Comparison of ENCODE assay signal across 26 mouse cellular contexts in the genomic region with DNA sequence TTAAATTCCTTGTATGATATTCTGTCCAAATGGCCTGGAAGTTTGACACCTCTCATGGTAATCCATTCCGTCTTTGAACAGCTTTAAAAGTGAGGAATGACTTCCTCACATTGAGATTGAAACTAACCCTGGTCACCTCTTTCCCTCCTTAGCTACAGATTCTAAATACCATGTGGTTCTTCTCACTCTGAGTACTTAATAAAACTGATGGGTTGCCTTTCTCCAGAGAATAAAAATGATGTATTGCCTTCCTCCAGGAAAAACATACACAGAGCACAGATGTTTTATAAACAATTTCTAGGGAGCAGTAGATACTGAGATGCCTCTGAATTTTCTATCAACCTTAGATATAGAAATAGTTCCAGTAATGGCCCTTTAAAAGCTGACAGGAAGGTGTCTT. TPM values are rescaled to one million over a fixed set of nuclear protein-coding genes. Genes with fewer than 3 reads are reported as not detected.
DNase-seq lines count a peak whose midpoint lies in the region; ATAC-seq and TF ChIP-seq lines count a peak whose summit lies in the region.
"Had no signal": no experiment of that assay in that cellular context is flagged by ENCODE, and none has a peak within 500 bp of the region (broad histone marks: within the 10 kb centered on the region; RNA-seq: fewer than 3 reads in every experiment).

No protein-coding gene starts in this region.

- TF ChIP-seq EP300 in heart, adult 2 months (IDR thresholded peaks at IDR 0.05; ENCODE audit: insufficient read depth, low read depth, low read length), result no peak

- H3K9ac ChIP-seq in heart, adult 2 months (ENCODE audit: low read depth, low read length), result no peak overlapping the region
- no peak overlapping the region for H3K9ac ChIP-seq in kidney, embryonic 15.5 days
- no peak overlapping the region for H3K9ac ChIP-seq in lung, embryonic 15.5 days
- no peak overlapping the region for H3K9ac ChIP-seq in stomach, embryonic 15.5 days
- H3K9ac ChIP-seq: embryonic facial prominence, embryonic 13.5 days; forebrain, embryonic 15.5 days; hindbrain, embryonic 15.5 days; liver, embryonic 15.5 days; midbrain, embryonic 13.5 days; neural tube, embryonic 12.5 days had no signal

- intact Hi-C loops in heart, adult 2 months (cut with DNase I), result no loop called here

- peaks cover 13% of the 10 kb centered on the region for H3K4me1 ChIP-seq in heart, adult 2 months (ENCODE audit: control insufficient read depth, insufficient read depth, low read length)
- peaks cover 44% of the 10 kb centered on the region for H3K4me1 ChIP-seq in kidney, embryonic 15.5 days
- H3K4me1 ChIP-seq in lung, embryonic 15.5 days, result peaks cover 46% of the 10 kb centered on the region
- peaks cover 13% of the 10 kb centered on the region for H3K4me1 ChIP-seq in stomach, embryonic 15.5 days
- H3K4me1 ChIP-seq: forebrain, embryonic 15.5 days; hindbrain, embryonic 15.5 days; midbrain, embryonic 13.5 days; neural tube, embryonic 12.5 days had no signal

- peaks cover 6% of the 10 kb centered on the region for H3K36me3 ChIP-seq in heart, adult 2 months (ENCODE audit: control insufficient read depth, insufficient read depth, low read length)
- H3K36me3 ChIP-seq in kidney, embryonic 15.5 days, result no peaks in the 10 kb centered on the region
- no peaks in the 10 kb centered on the region for H3K36me3 ChIP-seq in lung, embryonic 15.5 days
- no peaks in the 10 kb centered on the region for H3K36me3 ChIP-seq in stomach, embryonic 15.5 days
- H3K36me3 ChIP-seq: embryonic facial prominence, embryonic 13.5 days; forebrain, embryonic 15.5 days; hindbrain, embryonic 15.5 days; limb, embryonic 10.5 days; liver, embryonic 15.5 days; midbrain, embryonic 13.5 days; neural tube, embryonic 12.5 days had no signal

- no peak for TF ChIP-seq CTCF in heart, adult 2 months (IDR thresholded peaks at IDR 0.05)

- 62% methylated on average over 1 of the region's 1 CpGs for WGBS in heart, adult 2 months
- 26% methylated on average over 1 of the region's 1 CpGs for WGBS in kidney, embryonic 15.5 days
- 42% methylated on average over 1 of the region's 1 CpGs for WGBS in lung, embryonic 15.5 days
- WGBS in stomach, embryonic 15.5 days, result 28% methylated on average over 1 of the region's 1 CpGs

- no peak overlapping the region for H3K4me3 ChIP-seq in heart, adult 2 months
- no peak overlapping the region for H3K4me3 ChIP-seq in kidney, embryonic 15.5 days (replicated peaks)
- no peak overlapping the region for H3K4me3 ChIP-seq in lung, embryonic 15.5 days
- H3K4me3 ChIP-seq in stomach, embryonic 15.5 days (replicated peaks), result no peak overlapping the region
- H3K4me3 ChIP-seq: embryonic facial prominence, embryonic 13.5 days; forebrain, embryonic 15.5 days; hindbrain, embryonic 15.5 days; limb, embryonic 10.5 days; liver, embryonic 15.5 days; midbrain, embryonic 13.5 days; neural tube, embryonic 12.5 days had no signal

- H3K27ac ChIP-seq in heart, adult 2 months, result peak overlapping the region; percentile 13; the same call in 1 of the 2 replicates
- peak overlapping the region; percentile 87 for H3K27ac ChIP-seq in kidney, embryonic 15.5 days
- H3K27ac ChIP-seq in lung, embryonic 15.5 days, result peak overlapping the region; percentile 56
- peak overlapping the region; percentile 71; the same call in 1 of the 2 replicates for H3K27ac ChIP-seq in stomach, embryonic 15.5 days
- H3K27ac ChIP-seq: embryonic facial prominence, embryonic 13.5 days; forebrain, embryonic 15.5 days; hindbrain, embryonic 15.5 days; limb, embryonic 10.5 days; liver, embryonic 15.5 days; midbrain, embryonic 13.5 days; neural tube, embryonic 12.5 days had no signal

- no peak for DNase-seq in heart, adult 2 months
- DNase-seq in heart, adult 9 months (ENCODE audit: low spot score in 2 of 2), result no peak
- no peak for DNase-seq in kidney, adult 18-20 months
- no peak for DNase-seq in lung, postnatal 14 days
- DNase-seq in right cerebral cortex, adult 2 months (ENCODE audit: low spot score in 2 of 2), result no peak
- DNase-seq: adrenal gland, adult 2 months; cerebellum, postnatal 10 days; gastrocnemius, postnatal 25 days; heart, postnatal 36 days; kidney, postnatal 25 days; thymus, adult 2 months had no signal

- no peaks in the 10 kb centered on the region for H3K27me3 ChIP-seq in heart, adult 2 months (ENCODE audit: control insufficient read depth, insufficient read depth, low read length)
- no peaks in the 10 kb centered on the region for H3K27me3 ChIP-seq in kidney, embryonic 15.5 days
- peaks cover 25% of the 10 kb centered on the region for H3K27me3 ChIP-seq in lung, embryonic 15.5 days
- no peaks in the 10 kb centered on the region for H3K27me3 ChIP-seq in stomach, embryonic 15.5 days (replicated peaks)
- H3K27me3 ChIP-seq: embryonic facial prominence, embryonic 13.5 days; forebrain, embryonic 15.5 days; hindbrain, embryonic 15.5 days; liver, embryonic 15.5 days; midbrain, embryonic 13.5 days; neural tube, embryonic 12.5 days had no signal

- 0 out of 2 replicates have a peak overlapping the region, but pooled peaks have one; percentile 4 for H3K4me2 ChIP-seq in kidney, embryonic 15.5 days
- no peak overlapping the region for H3K4me2 ChIP-seq in lung, embryonic 15.5 days
- no peak overlapping the region for H3K4me2 ChIP-seq in stomach, embryonic 15.5 days
- H3K4me2 ChIP-seq: embryonic facial prominence, embryonic 13.5 days; forebrain, embryonic 15.5 days; heart, embryonic 11.5 days; hindbrain, embryonic 15.5 days; liver, embryonic 15.5 days; midbrain, embryonic 13.5 days; neural tube, embryonic 12.5 days had no signal

- H3K9me3 ChIP-seq in kidney, embryonic 15.5 days (replicated peaks), result no peaks in the 10 kb centered on the region
- H3K9me3 ChIP-seq in lung, embryonic 15.5 days, result peaks cover 1% of the 10 kb centered on the region; the same call in 1 of the 2 replicates
- no peaks in the 10 kb centered on the region for H3K9me3 ChIP-seq in stomach, embryonic 15.5 days
- H3K9me3 ChIP-seq: embryonic facial prominence, embryonic 13.5 days; forebrain, embryonic 15.5 days; hindbrain, embryonic 15.5 days; limb, embryonic 10.5 days; midbrain, embryonic 13.5 days; neural tube, embryonic 12.5 days had no signal

- no peak for TF ChIP-seq POLR2A in heart, adult 2 months (IDR thresholded peaks at IDR 0.05; ENCODE audit: insufficient read depth, low read depth, low read length)

- peak; percentile 68 for ATAC-seq in kidney, embryonic 15.5 days (replicated peaks; ENCODE audit: low FRiP score)
- no peak; the same call in 1 of the 2 replicates for ATAC-seq in lung, embryonic 15.5 days (ENCODE audit: borderline replicate concordance, extremely low read depth, low FRiP score, low TSS enrichment)
- ATAC-seq in stomach, embryonic 15.5 days (ENCODE audit: insufficient read depth, low FRiP score, low read depth), result peak; percentile 33; the same call in 1 of the 2 replicates
- ATAC-seq: forebrain, embryonic 15.5 days; midbrain, embryonic 13.5 days had no signal

- H3K79me2 ChIP-seq in heart, adult 2 months (replicated peaks; ENCODE audit: control insufficient read depth, insufficient read depth, low read length), result no peaks in the 10 kb centered on the region

RNA-seq across cellular contexts. Expression of gene Gm5269, which starts 22.0 kb away (rescaled TPM):
- not detected for total RNA-seq in heart, adult 2 months (2021)
- polyA plus RNA-seq in heart, adult 2 months (2012; rRNA removed), result not detected in 2 replicates
- polyA plus RNA-seq in kidney, embryonic 15.5 days (2015; fragmentation: Nextera tagmentation; extraction: Ambion mirVana), result not detected in 2 replicates
- not detected in 2 replicates for polyA plus RNA-seq in lung, embryonic 15.5 days (2015; fragmentation: Nextera tagmentation; extraction: Ambion mirVana)
- polyA plus RNA-seq in stomach, embryonic 15.5 days (2015; fragmentation: Nextera tagmentation; extraction: Ambion mirVana), result not detected in 2 replicates
- total RNA-seq: adrenal gland, adult 2 months; gastrocnemius, postnatal 25 days; heart, postnatal 36 days; layer of hippocampus, postnatal 10 days; left cerebral cortex, adult 8-10 months; megakaryocyte, adult 5-6 weeks had no signal
- polyA plus RNA-seq: adrenal gland, adult 2 months; embryonic facial prominence, embryonic 13.5 days; forebrain, embryonic 15.5 days; heart, embryonic 11.5 days; hindbrain, embryonic 15.5 days; limb, embryonic 10.5 days; liver, embryonic 15.5 days; midbrain, embryonic 13.5 days; neural tube, embryonic 12.5 days; thymus, adult 2 months; urinary bladder, adult 2 months had no signal

RNA-seq across cellular contexts. Expression of gene Slc40a1, which starts 58.3 kb away (rescaled TPM):
- total RNA-seq in heart, adult 2 months (2021), result 10 to 100 TPM; 13.5 to 19.5 TPM
- polyA plus RNA-seq in heart, adult 2 months (2012; rRNA removed), result 7.4 and 18.4 TPM in 2 replicates
- polyA plus RNA-seq in kidney, embryonic 15.5 days (2015; fragmentation: Nextera tagmentation; extraction: Ambion mirVana), result 90.8 and 92.7 TPM in 2 replicates
- 43.7 and 44.6 TPM in 2 replicates for polyA plus RNA-seq in lung, embryonic 15.5 days (2015; fragmentation: Nextera tagmentation; extraction: Ambion mirVana)
- 149 and 150 TPM in 2 replicates for polyA plus RNA-seq in stomach, embryonic 15.5 days (2015; fragmentation: Nextera tagmentation; extraction: Ambion mirVana)

Comparison
In these comparisons a context has a peak if more than half of its experiments do, and no peak if none do; other contexts are left out.
1. H3K27ac ChIP-seq: peak in every context shown above with its lines; median percentile 87 in kidney, embryonic 15.5 days; 71 in stomach, embryonic 15.5 days; 56 in lung, embryonic 15.5 days; 13 in heart, adult 2 months.